Mouse (Mus musculus) bone marrow, adult 2 months (tissue): ENCODE results near the gene Erbb2. TPM values are rescaled to one million over a fixed set of nuclear protein-coding genes. Genes with fewer than 3 reads are reported as not detected.

Source experiments
- H3K27ac ChIP-seq: fragments of 200-500 bp; 2 replicates; pipeline ENCODE4 v1.5.1; 2012; ENCODE audit warnings: low read depth, mild to moderate bottlenecking, control low read depth, inconsistent platforms, low read length; ENCODE audit not compliant: control insufficient read depth, poor library complexity, insufficient read depth
- H3K4me1 ChIP-seq: fragments of 200-500 bp; 2 replicates; pipeline ENCODE4 v1.6.1; 2011; ENCODE audit warnings: low read length; ENCODE audit not compliant: control insufficient read depth, insufficient read depth
- H3K4me3 ChIP-seq: fragments of 200-500 bp; replicated peaks from 2 replicates; pipeline ENCODE3; 2011; ENCODE audit warnings: mild to moderate bottlenecking, low read depth, low read length, control low read depth; ENCODE audit not compliant: control insufficient read depth
- CTCF ChIP-seq: fragments of 200-500 bp; IDR thresholded peaks from 2 replicates; pipeline ENCODE4 v1.5.1; 2011; ENCODE audit warnings: low read length, control low read depth; ENCODE audit not compliant: control insufficient read depth, insufficient read depth
- POLR2A ChIP-seq: fragments of 200-500 bp; IDR thresholded peaks from 2 replicates; pipeline ENCODE4 v1.6.1; 2011; ENCODE audit warnings: low read depth, mild to moderate bottlenecking, control low read depth, low read length, borderline replicate concordance; ENCODE audit not compliant: control insufficient read depth
- WGBS: fragments of 180-500 bp; shearing (Covaris S2); methylation state at CpG from one replicate; pipeline ENCODE4 v1.1.7; 2018; 5-methylcytosine and 5-hydroxymethylcytosine counted together
- polyA plus RNA-seq: library from polyadenylated mRNA; stranded (reverse); fragments of >200 nt; gene quantifications from 2 replicates; pipeline ENCODE4 v1.2.4, GENCODE M21; 2011; ENCODE audit warnings: low replicate concordance; ENCODE audit not compliant: missing spikeins, insufficient read depth, insufficient read length

The Erbb2 gene
- polyA plus RNA-seq, 1 experiment, result 2.4 TPM

GRCm38 (mm10) chr11:98418939-98419547, 6.8 kb downstream of the Erbb2 start:
- WGBS, result 76% methylated on average over 10 of the region's 10 CpGs
- TF ChIP-seq CTCF (no peak), POLR2A (no peak)

GRCm38 (mm10) chr11:98426592-98426991, 14.3 kb downstream of the Erbb2 start:
- TF ChIP-seq POLR2A, result no peak
- no peak for TF ChIP-seq CTCF
- Histone ChIP-seq H3K4me1 (no peaks in the 10 kb centered on the region), H3K27ac (no peak overlapping the region), H3K4me3 (no peak overlapping the region)
- 80% methylated on average over 7 of the region's 7 CpGs for WGBS

More at GRCm38 (mm10) chr11:98418939-98419547, 6.8 kb downstream of the Erbb2 start:
- no peak overlapping the region for H3K4me3 ChIP-seq
- H3K4me1 ChIP-seq, result no peaks in the 10 kb centered on the region
- no peak overlapping the region for H3K27ac ChIP-seq

GRCm38 (mm10) chr11:98428436-98428835, 16.2 kb downstream of the Erbb2 start:
- no peak for TF ChIP-seq CTCF
- TF ChIP-seq POLR2A, result no peak
- Histone ChIP-seq H3K27ac (no peak overlapping the region), H3K4me1 (no peaks in the 10 kb centered on the region), H3K4me3 (no peak overlapping the region)
- WGBS, result 74% methylated on average over 5 of the region's 5 CpGs

GRCm38 (mm10) chr11:98431743-98432502, 19.7 kb downstream of the Erbb2 start:
- TF ChIP-seq POLR2A, result no peak
- TF ChIP-seq CTCF, result no peak
- Histone ChIP-seq H3K4me1 (no peaks in the 10 kb centered on the region), H3K4me3 (no peak overlapping the region), H3K27ac (no peak overlapping the region)
- whole genome bisulfite sequencing, result 66% methylated on average over 9 of the region's 9 CpGs

GRCm38 (mm10) chr11:98435723-98436122, 23.5 kb downstream of the Erbb2 start:
- no peaks in the 10 kb centered on the region for H3K4me1 ChIP-seq
- 90% methylated on average over 9 of the region's 9 CpGs for WGBS
- H3K4me3 ChIP-seq, result no peak overlapping the region
- H3K27ac ChIP-seq, result no peak overlapping the region
- TF ChIP-seq CTCF (no peak), POLR2A (no peak)

GRCm38 (mm10) chr11:98437441-98437840, 25.2 kb downstream of the Erbb2 start:
- WGBS, result 86% methylated on average over 6 of the region's 6 CpGs
- no peak for TF ChIP-seq POLR2A
- no peak for TF ChIP-seq CTCF
- no peak overlapping the region for H3K4me3 ChIP-seq
- no peak overlapping the region for H3K27ac ChIP-seq
- no peaks in the 10 kb centered on the region for H3K4me1 ChIP-seq

- Histone ChIP-seq H3K4me3 (peak within 1 kb of the TSS; percentile 91), H3K27ac (peak within 1 kb of the TSS; percentile 76), H3K4me1 (no peaks in the 10 kb centered on the region)
- 2% methylated on average over 43 of the region's 43 CpGs for WGBS
- TF ChIP-seq CTCF (peak; percentile 92), POLR2A (peak; percentile 44; the same call in 1 of the 2 replicates)
These were observed 26.3 kb downstream of the Erbb2 start, which contains the start of gene Mien1 for GRCm38 (mm10) chr11:98438331-98439158. TSS of gene Mien1 (minus strand) at chr11:98438991.

GRCm38 (mm10) chr11:98443688-98444087, 31.4 kb downstream of the Erbb2 start:
- no peak for TF ChIP-seq CTCF
- TF ChIP-seq POLR2A, result no peak
- no peaks in the 10 kb centered on the region for H3K4me1 ChIP-seq
- H3K27ac ChIP-seq, result no peak overlapping the region
- H3K4me3 ChIP-seq, result no peak overlapping the region
- 82% methylated on average over 1 of the region's 1 CpGs for WGBS

GRCm38 (mm10) chr11:98445238-98445637, 33.0 kb downstream of the Erbb2 start:
- Histone ChIP-seq H3K4me1 (no peaks in the 10 kb centered on the region), H3K4me3 (no peak overlapping the region), H3K27ac (no peak overlapping the region)
- TF ChIP-seq POLR2A, result no peak
- TF ChIP-seq CTCF, result no peak
- WGBS, result 40% methylated on average over 1 of the region's 1 CpGs
